8 mouse cellular contexts compared by ENCODE assay signal in the genomic region with DNA sequence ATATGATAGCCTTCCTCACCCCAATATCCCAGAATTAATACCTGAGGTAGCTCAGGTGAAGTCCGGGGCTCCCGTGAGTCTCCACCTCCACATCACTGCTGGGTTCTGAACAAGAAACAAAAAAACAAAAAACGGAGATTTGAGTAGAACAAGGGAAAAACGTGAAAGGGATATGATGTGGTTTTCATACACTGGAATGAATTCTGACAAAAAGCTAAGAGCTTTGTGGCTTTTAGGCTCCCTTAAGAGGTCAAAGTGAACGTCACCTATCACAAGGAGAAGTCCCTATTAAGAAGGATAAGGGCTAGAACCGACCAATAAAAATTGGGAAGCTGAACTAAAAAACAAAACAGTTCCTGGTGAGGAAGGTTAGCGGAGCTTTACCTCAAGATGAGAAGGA. TPM values are rescaled to one million over a fixed set of nuclear protein-coding genes. Genes with fewer than 3 reads are reported as not detected.
DNase-seq lines count a peak whose midpoint lies in the region; ATAC-seq and TF ChIP-seq lines count a peak whose summit lies in the region.

No protein-coding gene starts in this region.

- H3K9me3 ChIP-seq in lung, embryonic 14.5 days (ENCODE audit: low read depth, low read length) = no peaks in the 10 kb centered on the region
- H3K9me3 ChIP-seq in embryonic facial prominence, embryonic 14.5 days (ENCODE audit: control insufficient read depth, low read length) = no peaks in the 10 kb centered on the region
- H3K9me3 ChIP-seq in intestine, embryonic 16.5 days (ENCODE audit: control insufficient read depth, low read length) = no peaks in the 10 kb centered on the region
- no peaks in the 10 kb centered on the region for H3K9me3 ChIP-seq in neural tube, embryonic 13.5 days

- peak overlapping the region; percentile 90 for H3K27ac ChIP-seq in lung, embryonic 14.5 days (ENCODE audit: low read depth)
- peak overlapping the region; percentile 99 for H3K27ac ChIP-seq in embryonic facial prominence, embryonic 14.5 days (replicated peaks; ENCODE audit: low read depth, low read length)
- peak overlapping the region; percentile 92 for H3K27ac ChIP-seq in intestine, embryonic 16.5 days (ENCODE audit: low read length)
- peak overlapping the region; percentile 97 for H3K27ac ChIP-seq in neural tube, embryonic 13.5 days (replicated peaks)

- no peak for ATAC-seq in lung, embryonic 14.5 days (ENCODE audit: insufficient read depth)
- ATAC-seq in embryonic facial prominence, embryonic 14.5 days (ENCODE audit: low read depth) = no peak
- no peak for ATAC-seq in intestine, embryonic 16.5 days
- ATAC-seq in neural tube, embryonic 13.5 days (ENCODE audit: low read depth) = no peak

- peak overlapping the region; percentile 79 for H3K4me2 ChIP-seq in lung, embryonic 14.5 days
- H3K4me2 ChIP-seq in embryonic facial prominence, embryonic 14.5 days (ENCODE audit: low read depth, low read length) = peak overlapping the region; percentile 85
- H3K4me2 ChIP-seq in intestine, embryonic 16.5 days (ENCODE audit: low read depth, low read length) = peak overlapping the region; percentile 75
- H3K4me2 ChIP-seq in neural tube, embryonic 13.5 days = peak overlapping the region; percentile 86

- peaks cover 43% of the 10 kb centered on the region for H3K36me3 ChIP-seq in lung, embryonic 14.5 days (ENCODE audit: insufficient read depth)
- H3K36me3 ChIP-seq in embryonic facial prominence, embryonic 14.5 days (ENCODE audit: control insufficient read depth, insufficient read depth, low read length) = peaks cover 39% of the 10 kb centered on the region
- H3K36me3 ChIP-seq in intestine, embryonic 16.5 days (ENCODE audit: control insufficient read depth, insufficient read depth, low read length) = peaks cover 15% of the 10 kb centered on the region
- H3K36me3 ChIP-seq in neural tube, embryonic 13.5 days = peaks cover 40% of the 10 kb centered on the region

- no peak for TF ChIP-seq CTCF in lung, embryonic 14.5 days (IDR thresholded peaks at IDR 0.05; ENCODE audit: low read depth)

- 19% methylated on average over 7 of the region's 7 CpGs for WGBS in lung, embryonic 14.5 days
- WGBS in embryonic facial prominence, embryonic 14.5 days = 17% methylated on average over 7 of the region's 7 CpGs
- WGBS in intestine, embryonic 16.5 days = 19% methylated on average over 7 of the region's 7 CpGs
- 28% methylated on average over 7 of the region's 7 CpGs for WGBS in neural tube, embryonic 13.5 days

- peak overlapping the region; percentile 86 for H3K4me3 ChIP-seq in lung, embryonic 14.5 days (ENCODE audit: low read depth, low read length)
- peak overlapping the region; percentile 83 for H3K4me3 ChIP-seq in embryonic facial prominence, embryonic 14.5 days (ENCODE audit: low read depth, low read length)
- peak overlapping the region; percentile 72 for H3K4me3 ChIP-seq in intestine, embryonic 16.5 days (ENCODE audit: low read length)
- peak overlapping the region; percentile 82 for H3K4me3 ChIP-seq in neural tube, embryonic 13.5 days

- peak; percentile 14 for DNase-seq in lung, embryonic 14.5 days
- no peak for DNase-seq in lung, postnatal 25 days (ENCODE audit: low spot score)
- DNase-seq in embryonic facial prominence, embryonic 14.5 days (ENCODE audit: low spot score) = no peak
- no peak for DNase-seq in frontal cortex, postnatal 25 days (ENCODE audit: low spot score in 2 of 2)
- no peak for DNase-seq in right cerebral cortex, postnatal 4 days
- DNase-seq in frontal cortex, adult 2 months (ENCODE audit: extremely low spot score in 1 of 2, low spot score in 1 of 2) = no peak

- peak overlapping the region; percentile 96 for H3K9ac ChIP-seq in lung, embryonic 14.5 days
- peak overlapping the region; percentile 99 for H3K9ac ChIP-seq in embryonic facial prominence, embryonic 14.5 days (ENCODE audit: low read depth, low read length)
- peak overlapping the region; percentile 77 for H3K9ac ChIP-seq in intestine, embryonic 16.5 days (ENCODE audit: low read depth, low read length)
- peak overlapping the region; percentile 97 for H3K9ac ChIP-seq in neural tube, embryonic 13.5 days

- H3K4me1 ChIP-seq in lung, embryonic 14.5 days (ENCODE audit: insufficient read depth) = no peaks in the 10 kb centered on the region
- H3K4me1 ChIP-seq in embryonic facial prominence, embryonic 14.5 days (ENCODE audit: control insufficient read depth, insufficient read depth, low read length) = no peaks in the 10 kb centered on the region
- 0 out of 2 replicates have a peak, but pooled peaks cover 4% of the 10 kb centered on the region for H3K4me1 ChIP-seq in intestine, embryonic 16.5 days (ENCODE audit: control insufficient read depth, insufficient read depth, low read length)
- H3K4me1 ChIP-seq in neural tube, embryonic 13.5 days (replicated peaks) = peaks cover 30% of the 10 kb centered on the region

- no peaks in the 10 kb centered on the region for H3K27me3 ChIP-seq in lung, embryonic 14.5 days (ENCODE audit: insufficient read depth, low read length)
- no peaks in the 10 kb centered on the region for H3K27me3 ChIP-seq in embryonic facial prominence, embryonic 14.5 days (replicated peaks; ENCODE audit: control insufficient read depth, insufficient read depth, low read length)
- H3K27me3 ChIP-seq in intestine, embryonic 16.5 days (replicated peaks; ENCODE audit: control insufficient read depth, insufficient read depth, low read length) = no peaks in the 10 kb centered on the region
- H3K27me3 ChIP-seq in neural tube, embryonic 13.5 days = no peaks in the 10 kb centered on the region

RNA-seq across cellular contexts. Expression of gene Zc3h10, which starts 0.8 kb away (rescaled TPM):
- 11.0 and 14.5 TPM in 2 replicates for polyA plus RNA-seq in lung, embryonic 14.5 days (2014; fragmentation: Nextera tagmentation; extraction: Ambion mirVana)
- 11.4 and 12.5 TPM in 2 replicates for polyA plus RNA-seq in embryonic facial prominence, embryonic 14.5 days (2014; fragmentation: Nextera tagmentation; extraction: Ambion mirVana)
- 13.3 and 13.6 TPM in 2 replicates for polyA plus RNA-seq in intestine, embryonic 16.5 days (2015; fragmentation: Nextera tagmentation; extraction: Ambion mirVana)
- polyA plus RNA-seq in neural tube, embryonic 13.5 days (2015; fragmentation: Nextera tagmentation; extraction: Ambion mirVana) = 19.4 and 19.9 TPM in 2 replicates
- 11.3 and 12.2 TPM in 2 replicates for polyA plus RNA-seq in frontal cortex, adult 2 months (2012; rRNA removed)

RNA-seq across cellular contexts. Expression of gene Rpl41, which starts 2.3 kb away (rescaled TPM):
- 4,697 and 4,895 TPM in 2 replicates for polyA plus RNA-seq in lung, embryonic 14.5 days (2014; fragmentation: Nextera tagmentation; extraction: Ambion mirVana)
- polyA plus RNA-seq in embryonic facial prominence, embryonic 14.5 days (2014; fragmentation: Nextera tagmentation; extraction: Ambion mirVana) = 4,564 and 5,119 TPM in 2 replicates
- 3,191 and 3,364 TPM in 2 replicates for polyA plus RNA-seq in intestine, embryonic 16.5 days (2015; fragmentation: Nextera tagmentation; extraction: Ambion mirVana)
- polyA plus RNA-seq in neural tube, embryonic 13.5 days (2015; fragmentation: Nextera tagmentation; extraction: Ambion mirVana) = 2,522 and 2,730 TPM in 2 replicates
- polyA plus RNA-seq in frontal cortex, adult 2 months (2012; rRNA removed) = 1,933 and 2,601 TPM in 2 replicates

RNA-seq across cellular contexts. Expression of gene Pa2g4, which starts 19.0 kb away (rescaled TPM):
- 240 and 244 TPM in 2 replicates for polyA plus RNA-seq in lung, embryonic 14.5 days (2014; fragmentation: Nextera tagmentation; extraction: Ambion mirVana)
- polyA plus RNA-seq in embryonic facial prominence, embryonic 14.5 days (2014; fragmentation: Nextera tagmentation; extraction: Ambion mirVana) = 187 and 202 TPM in 2 replicates
- polyA plus RNA-seq in intestine, embryonic 16.5 days (2015; fragmentation: Nextera tagmentation; extraction: Ambion mirVana) = 171 and 196 TPM in 2 replicates
- 124 and 136 TPM in 2 replicates for polyA plus RNA-seq in neural tube, embryonic 13.5 days (2015; fragmentation: Nextera tagmentation; extraction: Ambion mirVana)
- polyA plus RNA-seq in frontal cortex, adult 2 months (2012; rRNA removed) = 72.3 and 78.6 TPM in 2 replicates

RNA-seq across cellular contexts. Expression of gene Esyt1, which starts 21.1 kb away (rescaled TPM):
- 21.5 and 23.0 TPM in 2 replicates for polyA plus RNA-seq in lung, embryonic 14.5 days (2014; fragmentation: Nextera tagmentation; extraction: Ambion mirVana)
- polyA plus RNA-seq in embryonic facial prominence, embryonic 14.5 days (2014; fragmentation: Nextera tagmentation; extraction: Ambion mirVana) = 44.2 and 46.8 TPM in 2 replicates
- 24.4 and 25.7 TPM in 2 replicates for polyA plus RNA-seq in intestine, embryonic 16.5 days (2015; fragmentation: Nextera tagmentation; extraction: Ambion mirVana)
- 31.5 and 35.1 TPM in 2 replicates for polyA plus RNA-seq in neural tube, embryonic 13.5 days (2015; fragmentation: Nextera tagmentation; extraction: Ambion mirVana)
- polyA plus RNA-seq in frontal cortex, adult 2 months (2012; rRNA removed) = 8.3 and 9.8 TPM in 2 replicates

RNA-seq across cellular contexts. Expression of gene Erbb3, which starts 42.7 kb away (rescaled TPM):
- polyA plus RNA-seq in lung, embryonic 14.5 days (2014; fragmentation: Nextera tagmentation; extraction: Ambion mirVana) = 20.2 and 22.9 TPM in 2 replicates
- 22.5 and 22.7 TPM in 2 replicates for polyA plus RNA-seq in embryonic facial prominence, embryonic 14.5 days (2014; fragmentation: Nextera tagmentation; extraction: Ambion mirVana)
- polyA plus RNA-seq in intestine, embryonic 16.5 days (2015; fragmentation: Nextera tagmentation; extraction: Ambion mirVana) = 29.6 and 34.9 TPM in 2 replicates
- 9.5 and 9.9 TPM in 2 replicates for polyA plus RNA-seq in neural tube, embryonic 13.5 days (2015; fragmentation: Nextera tagmentation; extraction: Ambion mirVana)
- polyA plus RNA-seq in frontal cortex, adult 2 months (2012; rRNA removed) = 8.4 and 9.2 TPM in 2 replicates
